Comparison of ENCODE assay signal across 8 mouse cellular contexts in the genomic region with DNA sequence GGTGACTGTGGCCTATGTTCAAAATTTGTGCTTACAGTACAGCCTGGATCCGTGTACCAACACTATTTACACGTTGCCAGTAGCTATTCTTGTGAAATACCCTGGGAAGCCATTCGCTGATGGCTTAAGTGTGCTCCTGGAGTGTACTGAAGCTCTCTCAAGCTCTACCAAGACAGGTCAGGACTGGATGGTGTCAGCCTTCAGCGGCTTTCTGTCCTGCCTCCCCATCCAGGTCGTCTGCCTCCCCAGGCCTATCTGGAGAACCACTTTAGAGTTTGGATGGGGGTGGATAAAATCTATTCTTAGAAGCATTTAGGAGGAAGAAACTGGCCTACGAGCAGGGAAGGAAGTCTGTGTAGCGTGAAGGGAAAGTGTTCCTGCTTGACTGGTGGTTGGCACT. TPM values are rescaled to one million over a fixed set of nuclear protein-coding genes. Genes with fewer than 3 reads are reported as not detected.
DNase-seq lines count a peak whose midpoint lies in the region; ATAC-seq lines count a peak whose summit lies in the region.

No protein-coding gene starts in this region.

- no peak overlapping the region for H3K4me2 ChIP-seq in kidney, embryonic 16.5 days (replicated peaks; ENCODE audit: low read depth, low read length)
- peak overlapping the region; percentile 81; the same call in 1 of the 2 replicates for H3K4me2 ChIP-seq in hindbrain, embryonic 16.5 days (ENCODE audit: low read length)

- no peak overlapping the region; the same call in 1 of the 2 replicates for H3K4me3 ChIP-seq in kidney, embryonic 16.5 days (ENCODE audit: low read length)
- no peak overlapping the region for H3K4me3 ChIP-seq in brown adipose tissue, adult 24 weeks (ENCODE audit: insufficient read depth, low read depth, low read length)
- H3K4me3 ChIP-seq in hindbrain, embryonic 16.5 days (ENCODE audit: low read length) = no peak overlapping the region

- H3K4me1 ChIP-seq in kidney, embryonic 16.5 days (ENCODE audit: insufficient read depth, low read length) = peaks cover 28% of the 10 kb centered on the region
- no peaks in the 10 kb centered on the region for H3K4me1 ChIP-seq in brown adipose tissue, adult 24 weeks (ENCODE audit: control insufficient read depth, insufficient read depth, insufficient read length, low read length)
- H3K4me1 ChIP-seq in hindbrain, embryonic 16.5 days (ENCODE audit: control insufficient read depth, insufficient read depth, low read depth, low read length) = peaks cover 14% of the 10 kb centered on the region

- H3K9me3 ChIP-seq in kidney, embryonic 16.5 days (ENCODE audit: low read length) = no peaks in the 10 kb centered on the region
- H3K9me3 ChIP-seq in hindbrain, embryonic 16.5 days (ENCODE audit: control insufficient read depth, low read length) = no peaks in the 10 kb centered on the region

- 52% methylated on average over 7 of the region's 7 CpGs for WGBS in kidney, embryonic 16.5 days
- 53% methylated on average over 7 of the region's 7 CpGs for WGBS in hindbrain, embryonic 16.5 days

- peak overlapping the region; percentile 65 for H3K27ac ChIP-seq in kidney, embryonic 16.5 days (ENCODE audit: low read length)
- H3K27ac ChIP-seq in brown adipose tissue, adult 24 weeks (replicated peaks; ENCODE audit: low read depth, low read length) = peak overlapping the region; percentile 45
- no peak overlapping the region for H3K27ac ChIP-seq in hindbrain, embryonic 16.5 days (ENCODE audit: low read depth, low read length)

- H3K36me3 ChIP-seq in kidney, embryonic 16.5 days (ENCODE audit: insufficient read depth, low read length) = no peaks in the 10 kb centered on the region
- no peaks in the 10 kb centered on the region for H3K36me3 ChIP-seq in hindbrain, embryonic 16.5 days (ENCODE audit: control insufficient read depth, insufficient read depth, low read length)

- DNase-seq in kidney, adult 11 months = no peak
- peak; percentile 74 for DNase-seq in lung, postnatal 25 days (ENCODE audit: low spot score)
- no peak for DNase-seq in testis, postnatal 10 days (ENCODE audit: low spot score)
- no peak for DNase-seq in frontal cortex, postnatal 10 days (ENCODE audit: low spot score in 2 of 2)
- DNase-seq in right cerebral cortex, postnatal 4 days = no peak

- no peak for ATAC-seq in kidney, embryonic 16.5 days (ENCODE audit: low FRiP score, low TSS enrichment)
- no peak for ATAC-seq in hindbrain, embryonic 16.5 days

- peaks cover 38% of the 10 kb centered on the region for H3K27me3 ChIP-seq in kidney, embryonic 16.5 days (ENCODE audit: insufficient read depth, low read length)
- peaks cover 29% of the 10 kb centered on the region for H3K27me3 ChIP-seq in hindbrain, embryonic 16.5 days (replicated peaks; ENCODE audit: control insufficient read depth, insufficient read depth, low read length)

- no peak overlapping the region for H3K9ac ChIP-seq in kidney, embryonic 16.5 days (replicated peaks; ENCODE audit: low read length)
- no peak overlapping the region for H3K9ac ChIP-seq in hindbrain, embryonic 16.5 days (ENCODE audit: low read depth, low read length)

RNA-seq across cellular contexts. Expression of a gene that starts 1.9 kb away (rescaled TPM):
- polyA plus RNA-seq in kidney, embryonic 16.5 days (2015; fragmentation: Nextera tagmentation; extraction: Ambion mirVana) = 0.41 and 0.45 TPM in 2 replicates
- not detected in 2 replicates for polyA plus RNA-seq in brown adipose tissue, adult 24 weeks (2012; ENCODE audit: insufficient read depth, insufficient read length, missing spikeins)
- 0.47 and 0.66 TPM in 2 replicates for polyA plus RNA-seq in hindbrain, embryonic 16.5 days (2015; fragmentation: Nextera tagmentation; extraction: Ambion mirVana)

RNA-seq across cellular contexts. Expression of a gene that starts 2.6 kb away (rescaled TPM):
- polyA plus RNA-seq in kidney, embryonic 16.5 days (2015; fragmentation: Nextera tagmentation; extraction: Ambion mirVana) = 0.54 and 0.92 TPM in 2 replicates
- not detected in 2 replicates for polyA plus RNA-seq in brown adipose tissue, adult 24 weeks (2012; ENCODE audit: insufficient read depth, insufficient read length, missing spikeins)
- polyA plus RNA-seq in hindbrain, embryonic 16.5 days (2015; fragmentation: Nextera tagmentation; extraction: Ambion mirVana) = 0.22 and 0.79 TPM in 2 replicates

RNA-seq across cellular contexts. Expression of a gene that starts 4.9 kb away (rescaled TPM):
- 21.1 and 21.3 TPM in 2 replicates for polyA plus RNA-seq in kidney, embryonic 16.5 days (2015; fragmentation: Nextera tagmentation; extraction: Ambion mirVana)
- polyA plus RNA-seq in brown adipose tissue, adult 24 weeks (2012; ENCODE audit: insufficient read depth, insufficient read length, missing spikeins) = 16.3 and 27.9 TPM in 2 replicates
- polyA plus RNA-seq in hindbrain, embryonic 16.5 days (2015; fragmentation: Nextera tagmentation; extraction: Ambion mirVana) = 0.17 and 0.63 TPM in 2 replicates

RNA-seq across cellular contexts. Expression of a gene that starts 17.7 kb away (rescaled TPM):
- polyA plus RNA-seq in kidney, embryonic 16.5 days (2015; fragmentation: Nextera tagmentation; extraction: Ambion mirVana) = 40.6 and 41.9 TPM in 2 replicates
- 4.8 and 5.5 TPM in 2 replicates for polyA plus RNA-seq in brown adipose tissue, adult 24 weeks (2012; ENCODE audit: insufficient read depth, insufficient read length, missing spikeins)
- 27.1 and 27.9 TPM in 2 replicates for polyA plus RNA-seq in hindbrain, embryonic 16.5 days (2015; fragmentation: Nextera tagmentation; extraction: Ambion mirVana)

RNA-seq across cellular contexts. Expression of a gene that starts 17.7 kb away (rescaled TPM):
- polyA plus RNA-seq in kidney, embryonic 16.5 days (2015; fragmentation: Nextera tagmentation; extraction: Ambion mirVana) = 112 and 119 TPM in 2 replicates
- 58.8 and 101 TPM in 2 replicates for polyA plus RNA-seq in brown adipose tissue, adult 24 weeks (2012; ENCODE audit: insufficient read depth, insufficient read length, missing spikeins)
- polyA plus RNA-seq in hindbrain, embryonic 16.5 days (2015; fragmentation: Nextera tagmentation; extraction: Ambion mirVana) = 85.9 and 90.3 TPM in 2 replicates

Comparison
In these comparisons a context has a peak if more than half of its experiments do, and no peak if none do; other contexts are left out.
1. RNA of a gene that starts 4.9 kb away (polyA plus RNA-seq): 21.1 to 21.3 TPM in kidney, embryonic 16.5 days and 16.3 to 27.9 TPM in brown adipose tissue, adult 24 weeks; 0.17 to 0.63 TPM in hindbrain, embryonic 16.5 days; every median in the first group is over 10 times any median in the second.